Mouse (Mus musculus) liver, embryonic 11.5 days (tissue): ENCODE results near the gene Armc2. TPM values are rescaled to one million over a fixed set of nuclear protein-coding genes. Genes with fewer than 3 reads are reported as not detected.

Experiments used
- ATAC-seq: fragments of 200-750 bp; cut with Nextera tagmentation; replicated peaks from 2 replicates; pipeline ENCODE4 v1.8.0; 2017; ENCODE audit warnings: moderate number of reproducible peaks, mild to moderate bottlenecking, moderate TSS enrichment, moderate library complexity; ENCODE audit not compliant: low FRiP score
- DNase-seq: peaks from one replicate; pipeline ENCODE4 v3.0.0-alpha.2; 2017; ENCODE audit warnings: low spot score
- H3K27ac ChIP-seq: fragments of 300-500 bp; sonication (generic); 2 replicates; pipeline ENCODE4 v1.5.1; 2014; ENCODE audit warnings: mild to moderate bottlenecking, low read depth, low read length, control low read depth
- H3K27me3 ChIP-seq: fragments of 300-500 bp; sonication (generic); replicated peaks from 2 replicates; pipeline ENCODE4 v1.6.1; 2014; ENCODE audit warnings: low read length, mixed read lengths; ENCODE audit not compliant: control insufficient read depth, insufficient read depth
- H3K36me3 ChIP-seq: fragments of 300-500 bp; sonication (generic); 2 replicates; pipeline ENCODE4 v1.6.1; 2014; ENCODE audit warnings: mild to moderate bottlenecking, low read length, moderate library complexity, mixed read lengths; ENCODE audit not compliant: control insufficient read depth, insufficient read depth
- H3K4me1 ChIP-seq: fragments of 300-500 bp; sonication (generic); replicated peaks from 2 replicates; pipeline ENCODE4 v1.6.1; 2014; ENCODE audit warnings: low read length, mixed read lengths; ENCODE audit not compliant: control insufficient read depth, insufficient read depth
- H3K4me2 ChIP-seq: fragments of 300-500 bp; sonication (generic); 2 replicates; pipeline ENCODE4 v1.6.1; 2014; ENCODE audit warnings: mild to moderate bottlenecking, control low read depth, moderate library complexity
- H3K4me3 ChIP-seq: fragments of 300-500 bp; sonication (generic); 2 replicates; pipeline ENCODE4 v1.5.1; 2014; ENCODE audit warnings: low read depth, low read length, control low read depth
- H3K9ac ChIP-seq: fragments of 300-500 bp; sonication (generic); 2 replicates; pipeline ENCODE4 v1.6.1; 2014; ENCODE audit warnings: low read depth, low read length, control low read depth
- H3K9me3 ChIP-seq: fragments of 300-500 bp; sonication (generic); 2 replicates; pipeline ENCODE4 v1.6.1; 2016; ENCODE audit warnings: low read length, inconsistent platforms, mixed read lengths; ENCODE audit not compliant: control insufficient read depth
- WGBS: fragments of 180-500 bp; shearing (Covaris S2); extraction: QIAGEN DNeasy Blood & Tissue Kit; methylation state at CpG from one replicate; pipeline ENCODE4 v1.1.7; 2014; 5-methylcytosine and 5-hydroxymethylcytosine counted together
- polyA plus RNA-seq: library from polyadenylated mRNA; unstranded; fragments of >200 nt; fragmentation: Nextera tagmentation; extraction: Ambion mirVana; gene quantifications from 2 replicates; pipeline ENCODE4 v1.2.1, GENCODE M21; 2014

The Armc2 gene
- polyA plus RNA-seq, 1 experiment from 2014 or later = 1.0 TPM

DNA sequence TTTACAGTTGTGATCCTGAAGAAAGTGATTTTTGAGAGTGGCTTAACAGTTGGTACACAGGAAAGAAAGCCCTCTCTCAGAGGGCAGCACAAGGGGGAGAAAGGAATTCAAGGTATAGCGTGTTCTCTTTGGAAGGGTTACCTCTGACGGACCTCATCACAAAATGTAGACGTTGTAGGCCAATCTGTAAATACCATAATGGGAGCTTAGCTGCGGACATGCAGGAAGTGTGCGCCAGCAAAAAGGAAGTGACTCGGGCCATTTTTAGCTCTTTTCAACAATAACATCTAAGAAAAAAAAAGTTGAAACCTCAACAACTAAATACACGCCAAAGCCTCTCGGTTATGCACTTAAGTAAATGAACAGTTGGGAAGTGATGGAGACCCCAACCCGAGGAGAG, 45.6 kb downstream of the Armc2 start:
- Histone ChIP-seq H3K4me1 (no peaks in the 10 kb centered on the region), H3K27ac (no peak overlapping the region; the same call in 1 of the 2 replicates), H3K9me3 (no peaks in the 10 kb centered on the region), H3K9ac (no peak overlapping the region), H3K36me3 (no peaks in the 10 kb centered on the region), H3K4me2 (no peak overlapping the region), H3K27me3 (no peaks in the 10 kb centered on the region), H3K4me3 (no peak overlapping the region)
- ATAC-seq (no peak), DNase-seq (no peak)
- WGBS = 46% methylated on average over 9 of the region's 9 CpGs

DNA sequence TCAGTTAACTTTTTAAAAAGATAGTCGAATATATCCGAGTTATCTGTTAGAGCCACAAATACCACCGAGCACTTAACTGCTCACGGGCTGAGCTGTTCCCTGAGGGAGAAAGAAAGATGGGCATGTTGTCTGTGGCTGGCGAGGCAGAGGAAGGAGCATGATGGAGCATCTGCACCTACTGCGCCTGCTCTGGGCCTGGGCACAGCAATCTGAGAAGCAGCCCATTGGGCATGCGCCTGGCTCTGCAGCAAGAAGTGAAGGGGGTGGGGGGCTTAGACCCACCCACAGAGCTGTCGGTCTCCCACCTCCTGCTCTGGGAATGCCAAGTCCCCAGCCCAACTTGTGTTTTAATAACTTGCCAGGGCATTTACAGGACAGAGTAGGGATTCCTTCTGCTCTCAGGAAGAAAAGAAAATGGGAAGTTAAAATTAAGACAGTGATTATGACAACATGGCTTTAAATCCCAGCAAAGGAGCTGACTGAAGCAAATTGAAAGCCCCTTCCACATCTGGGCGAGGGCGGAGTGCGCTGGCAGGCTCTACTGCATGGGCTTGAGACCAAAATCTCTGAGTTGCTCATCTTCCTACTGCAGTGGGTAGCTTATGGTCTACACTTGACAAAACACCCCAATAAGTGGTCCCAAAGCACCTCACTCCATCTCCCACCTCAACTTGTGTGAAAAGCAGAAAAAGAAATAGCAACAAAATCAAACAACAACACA, 50.2 kb downstream of the Armc2 start:
- DNase-seq (no peak), ATAC-seq (no peak)
- WGBS = 78% methylated on average over 11 of the region's 11 CpGs
- no peaks in the 10 kb centered on the region for H3K4me1 ChIP-seq
- H3K27me3 ChIP-seq = no peaks in the 10 kb centered on the region
- H3K9me3 ChIP-seq = no peaks in the 10 kb centered on the region
- H3K36me3 ChIP-seq = no peaks in the 10 kb centered on the region
- H3K4me3 ChIP-seq = no peak overlapping the region
- H3K27ac ChIP-seq = no peak overlapping the region
- H3K4me2 ChIP-seq = no peak overlapping the region
- no peak overlapping the region for H3K9ac ChIP-seq

DNA sequence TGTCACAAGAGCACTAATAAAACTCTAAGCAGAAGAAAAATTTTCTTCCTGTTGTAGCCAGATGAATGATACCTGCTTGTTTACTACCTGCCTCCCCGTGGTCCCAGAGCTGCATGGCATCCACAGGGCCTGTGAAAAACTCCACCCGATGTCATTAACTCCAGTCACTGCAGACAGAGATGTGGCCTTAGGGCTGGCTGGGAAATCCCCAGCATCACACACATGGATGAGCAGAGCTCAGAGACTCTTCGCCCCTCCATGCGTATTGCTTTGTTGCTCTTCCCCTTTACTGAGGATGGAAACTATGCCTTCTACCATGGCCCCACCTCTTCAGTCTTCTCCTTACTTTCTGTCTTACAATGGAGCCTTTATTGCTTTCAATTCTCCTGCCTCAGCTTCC, 55.5 kb downstream of the Armc2 start:
- WGBS = 85% methylated on average over 4 of the region's 4 CpGs
- H3K27ac ChIP-seq = no peak overlapping the region
- H3K4me2 ChIP-seq = no peak overlapping the region
- H3K9ac ChIP-seq = no peak overlapping the region
- no peaks in the 10 kb centered on the region for H3K27me3 ChIP-seq
- DNase-seq (no peak), ATAC-seq (no peak)
- no peaks in the 10 kb centered on the region for H3K9me3 ChIP-seq
- no peak overlapping the region for H3K4me3 ChIP-seq
- H3K4me1 ChIP-seq = no peaks in the 10 kb centered on the region
- no peaks in the 10 kb centered on the region for H3K36me3 ChIP-seq

DNA sequence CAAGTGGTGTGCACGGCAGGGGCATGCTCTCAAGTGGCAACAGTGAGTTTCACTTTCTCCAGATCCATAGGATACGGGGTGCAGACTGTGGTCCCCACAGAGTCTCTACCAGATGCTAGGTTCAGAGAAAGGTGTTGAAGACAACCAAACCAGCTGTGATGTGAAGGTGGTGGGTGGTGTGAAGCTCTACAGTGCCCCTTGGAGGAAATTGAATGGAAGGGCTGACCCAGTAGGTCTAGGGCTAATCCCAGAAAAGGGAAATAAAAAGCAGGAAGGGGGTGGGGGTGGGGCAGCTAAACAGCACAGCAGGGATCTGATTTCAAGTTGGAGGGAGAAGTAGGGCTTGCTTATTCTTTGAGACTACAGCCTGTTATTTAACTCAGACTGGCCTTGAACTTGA, 58.4 kb downstream of the Armc2 start:
- Histone ChIP-seq H3K27ac (no peak overlapping the region), H3K4me3 (no peak overlapping the region), H3K4me1 (no peaks in the 10 kb centered on the region), H3K27me3 (no peaks in the 10 kb centered on the region), H3K4me2 (no peak overlapping the region), H3K36me3 (no peaks in the 10 kb centered on the region), H3K9ac (no peak overlapping the region), H3K9me3 (no peaks in the 10 kb centered on the region)
- WGBS = 62% methylated on average over 2 of the region's 2 CpGs
- no peak for DNase-seq
- no peak for ATAC-seq

GRCm38 (mm10) chr10:41958677-41959274, 59.5 kb downstream of the Armc2 start:
- WGBS = 92% methylated on average over 19 of the region's 19 CpGs
- DNase-seq = no peak
- H3K4me2 ChIP-seq = no peak overlapping the region

DNA sequence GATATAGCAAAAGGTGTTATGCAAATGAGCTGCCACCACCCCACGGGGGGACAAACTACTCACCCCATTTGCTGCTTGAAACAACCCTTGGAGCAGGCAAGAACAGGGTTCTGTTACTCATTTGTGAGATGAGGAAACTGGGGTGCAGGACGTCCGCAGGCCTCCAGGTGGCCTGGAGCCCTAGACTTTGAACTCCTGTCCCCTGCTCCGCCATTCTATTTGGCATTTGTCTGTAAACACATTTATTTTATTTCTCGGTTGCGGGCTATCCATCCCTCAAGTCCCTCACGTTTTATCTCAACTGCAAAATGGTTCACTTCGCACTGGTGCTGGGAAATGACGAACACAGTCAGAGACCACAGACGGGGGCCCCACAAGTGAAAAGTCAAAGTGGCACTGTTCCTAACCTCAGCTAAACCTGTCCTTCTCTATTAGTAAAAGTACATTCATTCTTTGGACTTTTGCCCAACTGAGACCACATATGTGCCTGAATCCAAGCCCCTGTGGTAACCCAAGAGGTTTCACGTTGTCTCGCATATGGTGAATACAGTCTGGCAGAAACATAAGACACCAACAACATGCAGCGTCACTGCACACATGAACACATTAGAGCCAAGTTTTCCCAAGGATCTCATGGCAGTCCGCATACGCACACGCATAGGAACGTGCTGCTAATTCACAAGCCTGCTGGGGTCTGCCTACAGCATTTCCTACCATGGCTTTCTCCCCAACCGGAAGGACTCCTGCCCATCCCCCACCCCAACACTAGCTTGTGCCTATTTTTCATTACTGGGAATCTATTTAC, 60.6 kb downstream of the Armc2 start:
- Histone ChIP-seq H3K27ac (no peak overlapping the region), H3K27me3 (no peaks in the 10 kb centered on the region), H3K4me2 (no peak overlapping the region), H3K36me3 (no peaks in the 10 kb centered on the region), H3K9me3 (no peaks in the 10 kb centered on the region), H3K4me3 (no peak overlapping the region), H3K4me1 (no peaks in the 10 kb centered on the region), H3K9ac (no peak overlapping the region)
- 86% methylated on average over 18 of the region's 18 CpGs for WGBS
- DNase-seq (no peak), ATAC-seq (no peak)

More at GRCm38 (mm10) chr10:41958677-41959274, 59.5 kb downstream of the Armc2 start:
- no peaks in the 10 kb centered on the region for H3K9me3 ChIP-seq
- no peaks in the 10 kb centered on the region for H3K27me3 ChIP-seq
- no peak overlapping the region for H3K4me3 ChIP-seq
- ATAC-seq = no peak
- H3K4me1 ChIP-seq = no peaks in the 10 kb centered on the region
- no peak overlapping the region for H3K9ac ChIP-seq
- no peak overlapping the region for H3K27ac ChIP-seq
- H3K36me3 ChIP-seq = no peaks in the 10 kb centered on the region

DNA sequence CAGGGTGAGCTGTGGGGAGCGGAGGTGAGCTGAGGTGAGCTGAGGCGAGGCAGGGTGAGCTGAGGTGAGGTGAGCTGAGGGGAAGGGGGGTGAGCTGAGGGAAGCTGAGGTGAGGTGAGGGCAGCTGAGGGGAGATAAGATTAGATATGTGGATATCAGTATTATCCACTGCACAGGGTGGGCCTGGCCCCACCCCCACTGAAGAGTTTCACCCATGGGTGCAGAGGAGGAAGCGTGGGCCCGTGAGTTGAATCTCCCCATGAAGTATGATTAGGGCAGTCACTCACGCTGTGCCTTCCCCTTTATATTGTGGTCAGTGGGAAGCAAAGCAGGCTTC, 64.7 kb downstream of the Armc2 start:
- no peak for ATAC-seq
- Histone ChIP-seq H3K36me3 (no peaks in the 10 kb centered on the region), H3K9ac (no peak overlapping the region), H3K27me3 (no peaks in the 10 kb centered on the region), H3K9me3 (no peaks in the 10 kb centered on the region), H3K4me2 (no peak overlapping the region), H3K27ac (no peak overlapping the region), H3K4me3 (no peak overlapping the region), H3K4me1 (no peaks in the 10 kb centered on the region)
- 84% methylated on average over 5 of the region's 5 CpGs for WGBS
- no peak for DNase-seq

GRCm38 (mm10) chr10:41952850-41953527, 65.3 kb downstream of the Armc2 start:
- WGBS = 91% methylated on average over 14 of the region's 14 CpGs
- no peak for ATAC-seq
- DNase-seq = no peak
- Histone ChIP-seq H3K27me3 (no peaks in the 10 kb centered on the region), H3K4me1 (no peaks in the 10 kb centered on the region), H3K9ac (no peak overlapping the region), H3K4me2 (no peak overlapping the region), H3K9me3 (no peaks in the 10 kb centered on the region), H3K4me3 (no peak overlapping the region), H3K36me3 (no peaks in the 10 kb centered on the region), H3K27ac (no peak overlapping the region)
